Mouse (Mus musculus): Measurements from ENCODE around the gene Hoxd10. TPM values are rescaled to one million over a fixed set of nuclear protein-coding genes. Genes with fewer than 3 reads are reported as not detected.

Hoxd10 gene
- polyA plus RNA-seq, 1 experiment from 2014 or later = not detected

GRCm38 (mm10) chr2:74691995-74692807 lies 477 bp downstream of the Hoxd10 start:
- ATAC-seq (replicated peaks; ENCODE audit: extremely low read depth, insufficient read depth, low FRiP score) = no peak
- H3K9ac ChIP-seq (ENCODE audit: low read length) = no peak overlapping the region
- no peaks in the 10 kb centered on the region for H3K4me1 ChIP-seq (ENCODE audit: control insufficient read depth, insufficient read depth, low read length)
- 4% methylated on average over 35 of the region's 35 CpGs for WGBS
- no peaks in the 10 kb centered on the region for H3K36me3 ChIP-seq (ENCODE audit: control insufficient read depth, insufficient read depth)
- H3K27me3 ChIP-seq (ENCODE audit: control insufficient read depth, insufficient read depth, low read length) = peaks cover 90% of the 10 kb centered on the region
- no peak overlapping the region for H3K4me2 ChIP-seq (ENCODE audit: low read depth, low read length)
- no peak overlapping the region for H3K4me3 ChIP-seq (ENCODE audit: low read length)
- no peak overlapping the region for H3K27ac ChIP-seq (ENCODE audit: low read length)
- H3K9me3 ChIP-seq (replicated peaks; ENCODE audit: control insufficient read depth, low read length) = no peaks in the 10 kb centered on the region; the same call in 1 of the 2 replicates

DNA sequence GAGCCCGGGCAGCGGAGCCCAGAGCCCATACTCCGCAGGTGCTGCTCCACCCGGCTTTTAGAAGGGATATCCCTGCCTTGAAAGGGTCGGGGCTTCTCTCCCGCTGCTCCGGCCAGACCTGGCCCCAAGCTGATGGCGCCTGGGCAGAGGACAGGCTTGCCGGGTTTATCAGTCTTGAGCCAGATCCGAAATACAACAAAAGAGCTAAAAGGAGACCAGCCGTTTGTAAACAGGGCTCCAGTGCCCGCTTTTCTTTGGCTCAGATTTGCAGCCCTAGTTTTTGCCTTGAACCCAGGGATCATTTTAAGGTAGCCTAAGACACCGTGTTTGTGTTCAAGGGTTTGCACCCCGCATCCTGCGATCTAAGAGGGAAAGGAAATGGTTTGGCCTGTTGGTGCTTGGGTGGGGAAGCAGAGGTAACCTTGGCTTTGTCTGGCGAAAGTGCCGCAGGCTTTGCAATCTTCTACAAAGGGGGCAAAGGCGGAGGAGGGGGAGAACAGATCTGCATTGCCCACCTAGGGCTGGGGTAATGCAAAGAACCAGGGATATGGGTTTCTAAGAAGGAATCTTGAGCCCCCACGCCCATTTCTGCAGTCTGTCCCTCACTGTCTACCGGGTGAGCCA lies 1.2 kb downstream of the Hoxd10 start:
- H3K27ac ChIP-seq (ENCODE audit: low read length) = no peak overlapping the region
- peaks cover 3% of the 10 kb centered on the region; the same call in 1 of the 2 replicates for H3K4me1 ChIP-seq (ENCODE audit: control insufficient read depth, insufficient read depth, low read length)
- 2% methylated on average over 20 of the region's 20 CpGs for WGBS
- peaks cover 88% of the 10 kb centered on the region for H3K27me3 ChIP-seq (ENCODE audit: control insufficient read depth, insufficient read depth, low read length)
- no peaks in the 10 kb centered on the region; the same call in 1 of the 2 replicates for H3K9me3 ChIP-seq (replicated peaks; ENCODE audit: control insufficient read depth, low read length)
- ATAC-seq (replicated peaks; ENCODE audit: extremely low read depth, insufficient read depth, low FRiP score) = no peak
- H3K9ac ChIP-seq (ENCODE audit: low read length) = no peak overlapping the region
- H3K36me3 ChIP-seq (ENCODE audit: control insufficient read depth, insufficient read depth) = no peaks in the 10 kb centered on the region
- no peak overlapping the region for H3K4me2 ChIP-seq (ENCODE audit: low read depth, low read length)
- no peak overlapping the region for H3K4me3 ChIP-seq (ENCODE audit: low read length)

GRCm38 (mm10) chr2:74693432-74693827 lies 1.7 kb downstream of the Hoxd10 start:
- H3K27ac ChIP-seq (ENCODE audit: low read length) = no peak overlapping the region
- H3K36me3 ChIP-seq (ENCODE audit: control insufficient read depth, insufficient read depth) = no peaks in the 10 kb centered on the region
- H3K9me3 ChIP-seq (replicated peaks; ENCODE audit: control insufficient read depth, low read length) = no peaks in the 10 kb centered on the region; the same call in 1 of the 2 replicates
- no peak overlapping the region for H3K4me3 ChIP-seq (ENCODE audit: low read length)
- peaks cover 90% of the 10 kb centered on the region for H3K27me3 ChIP-seq (ENCODE audit: control insufficient read depth, insufficient read depth, low read length)
- WGBS = 11% methylated on average over 4 of the region's 4 CpGs
- no peak for ATAC-seq (replicated peaks; ENCODE audit: extremely low read depth, insufficient read depth, low FRiP score)
- peaks cover 7% of the 10 kb centered on the region; the same call in 1 of the 2 replicates for H3K4me1 ChIP-seq (ENCODE audit: control insufficient read depth, insufficient read depth, low read length)
- no peak overlapping the region for H3K9ac ChIP-seq (ENCODE audit: low read length)
- H3K4me2 ChIP-seq (ENCODE audit: low read depth, low read length) = no peak overlapping the region

DNA sequence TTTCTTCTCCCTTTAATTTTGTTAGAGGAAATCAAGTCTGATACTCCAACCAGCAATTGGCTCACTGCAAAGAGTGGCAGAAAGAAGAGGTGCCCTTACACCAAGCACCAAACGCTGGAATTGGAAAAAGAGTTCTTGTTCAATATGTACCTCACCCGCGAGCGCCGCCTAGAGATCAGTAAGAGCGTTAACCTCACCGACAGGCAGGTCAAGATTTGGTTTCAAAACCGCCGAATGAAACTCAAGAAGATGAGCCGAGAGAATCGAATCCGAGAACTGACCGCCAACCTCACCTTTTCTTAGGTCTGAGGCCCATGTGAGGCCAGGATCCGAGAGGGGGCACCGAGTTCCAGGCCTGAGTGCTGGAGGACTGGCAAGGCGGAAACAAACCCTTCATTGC lies 2.3 kb downstream of the Hoxd10 start:
- WGBS = 2% methylated on average over 16 of the region's 16 CpGs
- Histone ChIP-seq H3K4me3 (ENCODE audit: low read length) (no peak overlapping the region), H3K9me3 (replicated peaks; ENCODE audit: control insufficient read depth, low read length) (no peaks in the 10 kb centered on the region; the same call in 1 of the 2 replicates), H3K9ac (ENCODE audit: low read length) (no peak overlapping the region), H3K27me3 (ENCODE audit: control insufficient read depth, insufficient read depth, low read length) (peaks cover 90% of the 10 kb centered on the region), H3K27ac (ENCODE audit: low read length) (no peak overlapping the region), H3K4me2 (ENCODE audit: low read depth, low read length) (no peak overlapping the region), H3K36me3 (ENCODE audit: control insufficient read depth, insufficient read depth) (no peaks in the 10 kb centered on the region), H3K4me1 (ENCODE audit: control insufficient read depth, insufficient read depth, low read length) (peaks cover 7% of the 10 kb centered on the region; the same call in 1 of the 2 replicates)
- no peak for ATAC-seq (replicated peaks; ENCODE audit: extremely low read depth, insufficient read depth, low FRiP score)

GRCm38 (mm10) chr2:74695383-74695782 lies 3.7 kb downstream of the Hoxd10 start:
- peaks cover 7% of the 10 kb centered on the region; the same call in 1 of the 2 replicates for H3K4me1 ChIP-seq (ENCODE audit: control insufficient read depth, insufficient read depth, low read length)
- 0% methylated on average over 1 of the region's 1 CpGs for WGBS
- no peaks in the 10 kb centered on the region for H3K36me3 ChIP-seq (ENCODE audit: control insufficient read depth, insufficient read depth)
- no peak overlapping the region for H3K9ac ChIP-seq (ENCODE audit: low read length)
- no peaks in the 10 kb centered on the region; the same call in 1 of the 2 replicates for H3K9me3 ChIP-seq (replicated peaks; ENCODE audit: control insufficient read depth, low read length)
- no peak for ATAC-seq (replicated peaks; ENCODE audit: extremely low read depth, insufficient read depth, low FRiP score)
- H3K4me3 ChIP-seq (ENCODE audit: low read length) = no peak overlapping the region
- peaks cover 90% of the 10 kb centered on the region for H3K27me3 ChIP-seq (ENCODE audit: control insufficient read depth, insufficient read depth, low read length)
- H3K27ac ChIP-seq (ENCODE audit: low read length) = no peak overlapping the region
- H3K4me2 ChIP-seq (ENCODE audit: low read depth, low read length) = no peak overlapping the region

DNA sequence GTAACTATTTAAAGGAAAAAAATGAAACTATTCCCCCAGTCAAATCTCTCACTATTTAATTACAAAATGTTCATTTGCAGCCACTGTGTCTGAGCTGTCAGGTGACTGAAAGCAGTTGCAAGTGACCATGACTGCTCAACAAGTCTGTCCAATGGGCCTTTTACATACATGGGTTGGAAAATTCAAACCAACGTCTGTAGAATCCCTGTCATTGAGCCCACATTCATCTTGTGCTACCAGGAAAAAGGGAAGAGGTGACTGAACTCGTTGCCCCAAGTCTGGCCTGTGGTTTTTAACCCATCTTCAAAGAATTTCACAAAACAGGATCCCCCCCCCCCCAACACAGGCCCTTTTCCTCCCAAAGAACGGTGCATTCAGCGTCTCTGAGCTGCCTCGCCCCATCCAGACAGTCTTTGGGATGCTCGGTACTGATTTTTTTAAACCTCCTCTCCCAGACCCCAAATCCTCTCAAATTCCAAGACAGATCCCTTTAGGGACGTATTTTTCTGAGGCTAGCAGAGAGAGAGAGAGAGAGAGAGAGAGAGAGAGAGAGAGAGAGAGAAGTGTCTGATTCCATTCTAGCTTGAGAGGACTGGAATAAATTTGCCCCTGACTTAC lies 4.2 kb downstream of the Hoxd10 start:
- no peaks in the 10 kb centered on the region for H3K36me3 ChIP-seq (ENCODE audit: control insufficient read depth, insufficient read depth)
- peaks cover 94% of the 10 kb centered on the region for H3K27me3 ChIP-seq (ENCODE audit: control insufficient read depth, insufficient read depth, low read length)
- no peak overlapping the region for H3K4me3 ChIP-seq (ENCODE audit: low read length)
- H3K4me1 ChIP-seq (ENCODE audit: control insufficient read depth, insufficient read depth, low read length) = peaks cover 7% of the 10 kb centered on the region; the same call in 1 of the 2 replicates
- H3K4me2 ChIP-seq (ENCODE audit: low read depth, low read length) = no peak overlapping the region
- H3K9me3 ChIP-seq (replicated peaks; ENCODE audit: control insufficient read depth, low read length) = no peaks in the 10 kb centered on the region; the same call in 1 of the 2 replicates
- no peak for ATAC-seq (replicated peaks; ENCODE audit: extremely low read depth, insufficient read depth, low FRiP score)
- H3K27ac ChIP-seq (ENCODE audit: low read length) = no peak overlapping the region
- 4% methylated on average over 7 of the region's 7 CpGs for WGBS
- H3K9ac ChIP-seq (ENCODE audit: low read length) = no peak overlapping the region

GRCm38 (mm10) chr2:74696442-74697335 lies 5.0 kb downstream of the Hoxd10 start:
- H3K9ac ChIP-seq (ENCODE audit: low read length) = no peak overlapping the region
- ATAC-seq (replicated peaks; ENCODE audit: extremely low read depth, insufficient read depth, low FRiP score) = no peak
- no peaks in the 10 kb centered on the region for H3K9me3 ChIP-seq (replicated peaks; ENCODE audit: control insufficient read depth, low read length)
- H3K4me1 ChIP-seq (ENCODE audit: control insufficient read depth, insufficient read depth, low read length) = peaks cover 7% of the 10 kb centered on the region; the same call in 1 of the 2 replicates
- H3K27me3 ChIP-seq (ENCODE audit: control insufficient read depth, insufficient read depth, low read length) = peaks cover 94% of the 10 kb centered on the region
- no peak overlapping the region for H3K4me2 ChIP-seq (ENCODE audit: low read depth, low read length)
- H3K4me3 ChIP-seq (ENCODE audit: low read length) = no peak overlapping the region
- WGBS = 3% methylated on average over 34 of the region's 34 CpGs
- no peak overlapping the region for H3K27ac ChIP-seq (ENCODE audit: low read length)
- no peaks in the 10 kb centered on the region for H3K36me3 ChIP-seq (ENCODE audit: control insufficient read depth, insufficient read depth)

DNA sequence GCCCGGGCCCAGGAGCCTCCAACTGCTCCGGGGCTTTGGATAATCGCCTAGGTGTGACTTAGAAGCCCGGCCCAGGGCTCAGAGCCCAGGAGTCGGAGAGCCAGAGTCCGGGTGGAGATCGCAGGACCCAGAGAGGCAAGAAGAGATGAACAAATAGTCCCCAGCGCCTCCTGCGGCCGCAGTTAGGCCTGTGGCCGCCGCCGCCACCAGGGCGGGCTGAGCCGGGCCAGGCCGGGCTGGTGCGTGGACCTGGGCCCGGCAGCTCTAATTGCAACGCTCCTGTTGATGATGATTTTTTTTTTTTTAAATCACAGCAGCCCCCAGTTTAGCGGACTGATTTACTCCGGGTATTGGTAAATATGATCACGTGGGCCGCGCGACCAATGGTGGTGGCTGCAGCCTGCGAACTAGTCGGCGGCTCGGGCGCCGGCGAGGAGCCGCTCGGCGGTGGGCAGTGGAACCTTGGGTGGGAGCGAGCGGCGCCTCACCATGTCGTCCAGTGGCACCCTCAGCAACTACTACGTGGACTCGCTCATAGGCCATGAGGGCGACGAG lies 5.9 kb downstream of the Hoxd10 start, which contains the start of gene Hoxd9:
Gene Hoxd9 (plus strand): TSS at position 161 of the 555 bp plus-strand sequence.
- under 1% methylated on average over 43 of the region's 43 CpGs for WGBS
- H3K4me1 ChIP-seq (ENCODE audit: control insufficient read depth, insufficient read depth, low read length) = peaks cover 7% of the 10 kb centered on the region; the same call in 1 of the 2 replicates
- peaks cover 91% of the 10 kb centered on the region for H3K27me3 ChIP-seq (ENCODE audit: control insufficient read depth, insufficient read depth, low read length)
- no peak within 1 kb of the TSS for H3K27ac ChIP-seq (ENCODE audit: low read length)
- H3K4me3 ChIP-seq (ENCODE audit: low read length) = peak within 1 kb of the TSS; percentile 44
- no peaks in the 10 kb centered on the region for H3K36me3 ChIP-seq (ENCODE audit: control insufficient read depth, insufficient read depth)
- no peak within 1 kb of the TSS for H3K9ac ChIP-seq (ENCODE audit: low read length)
- H3K9me3 ChIP-seq (replicated peaks; ENCODE audit: control insufficient read depth, low read length) = no peaks in the 10 kb centered on the region
- peak within 1 kb of the TSS; percentile 65 for H3K4me2 ChIP-seq (ENCODE audit: low read depth, low read length)
- ATAC-seq (replicated peaks; ENCODE audit: extremely low read depth, insufficient read depth, low FRiP score) = peak; percentile 28

All from heart, embryonic 16.5 days (tissue).